Mouse (Mus musculus): ENCODE results near the gene Sh2d7.

DNA sequence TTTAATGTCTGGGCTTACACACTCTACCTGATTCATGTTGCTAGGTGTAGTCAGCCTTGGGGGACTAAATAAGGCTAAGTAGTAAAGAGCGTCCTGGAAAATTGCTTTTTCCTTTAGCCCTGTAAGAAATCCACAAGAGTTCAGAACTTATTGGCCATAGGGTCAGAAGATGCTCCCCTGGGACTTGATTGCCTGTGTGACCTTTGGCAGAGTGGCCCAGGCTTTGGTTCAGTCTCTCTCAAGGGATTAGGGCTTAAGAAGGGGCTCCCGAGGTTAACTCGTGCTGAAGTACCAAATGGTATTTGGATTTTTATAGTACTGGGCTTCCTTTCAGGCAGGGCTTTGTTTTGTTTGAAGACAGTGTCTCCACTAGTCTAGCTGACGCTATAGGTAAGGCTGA, 49.1 kb downstream of the Sh2d7 start:
- TF ChIP-seq POLR2A (IDR thresholded peaks at IDR 0.05; ENCODE audit: low read depth, low read length) (no peak), CTCF (IDR thresholded peaks at IDR 0.05; ENCODE audit: borderline replicate concordance, insufficient read depth, low read length) (no peak)

Measured in embryonic fibroblast, embryonic 13.5 days (primary cell).